Mouse (Mus musculus) cerebellum, postnatal 36 days (tissue): ENCODE data around the gene Itgb3.

Source experiments
- DNase-seq, 2 experiments: peaks; one replicate each; pipeline ENCODE4 v3.0.0; 2021 to 2022; ENCODE audit warnings: mixed read lengths in 2 of 2

Itgb3 gene

DNA sequence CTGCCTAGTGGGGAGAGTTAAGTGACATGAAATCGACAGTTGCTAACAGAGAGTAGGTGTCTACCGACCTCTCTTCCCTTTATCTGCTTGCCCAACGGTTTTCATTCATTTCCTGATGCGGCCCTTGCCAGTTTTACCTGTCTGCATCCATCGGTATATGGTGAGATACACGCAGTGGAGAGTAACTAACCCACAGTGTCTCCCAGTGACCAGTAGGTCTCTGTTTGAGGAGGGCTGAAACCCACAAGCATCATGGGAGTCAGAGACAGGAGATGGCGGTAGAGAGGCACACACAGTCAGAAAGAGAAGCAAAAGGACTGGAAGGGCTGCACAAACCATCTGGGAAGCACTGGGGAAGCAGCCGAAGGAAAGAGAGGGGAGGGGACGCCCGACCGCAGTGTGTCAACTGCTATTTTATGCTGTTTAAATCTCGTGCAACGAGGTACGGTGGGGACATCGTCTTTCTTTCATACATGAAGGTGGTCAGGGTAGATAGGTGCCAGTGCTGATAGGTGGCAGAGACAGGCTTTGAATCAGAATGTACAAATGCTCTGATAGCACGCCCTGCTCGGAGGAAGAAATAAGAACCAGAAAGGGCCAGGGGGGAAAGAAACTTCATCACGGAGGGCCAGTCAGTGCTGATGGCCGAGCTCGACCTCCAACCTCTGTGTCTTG, 53.9 kb downstream of the Itgb3 start:
- DNase-seq = no peak

DNA sequence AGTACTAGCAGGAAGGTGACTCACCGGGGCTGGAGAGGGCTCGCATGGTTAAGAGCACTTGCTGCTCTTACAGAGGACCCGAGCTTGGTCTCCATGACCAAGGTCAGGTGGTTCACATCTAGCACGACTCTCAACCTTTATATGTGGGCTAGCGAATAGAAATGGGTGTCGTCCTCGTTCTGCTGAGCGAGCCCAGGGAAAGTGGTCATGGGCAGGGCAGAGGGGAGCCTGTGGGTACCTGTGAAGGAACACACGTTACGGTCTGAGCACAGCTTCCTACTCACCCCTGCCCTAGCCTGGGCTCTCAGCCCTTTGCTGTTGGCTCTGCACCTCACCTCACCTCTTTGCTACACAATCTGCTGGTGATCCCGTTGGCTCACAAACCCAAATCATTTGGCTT, 54.8 kb downstream of the Itgb3 start:
- DNase-seq = no peak

DNA sequence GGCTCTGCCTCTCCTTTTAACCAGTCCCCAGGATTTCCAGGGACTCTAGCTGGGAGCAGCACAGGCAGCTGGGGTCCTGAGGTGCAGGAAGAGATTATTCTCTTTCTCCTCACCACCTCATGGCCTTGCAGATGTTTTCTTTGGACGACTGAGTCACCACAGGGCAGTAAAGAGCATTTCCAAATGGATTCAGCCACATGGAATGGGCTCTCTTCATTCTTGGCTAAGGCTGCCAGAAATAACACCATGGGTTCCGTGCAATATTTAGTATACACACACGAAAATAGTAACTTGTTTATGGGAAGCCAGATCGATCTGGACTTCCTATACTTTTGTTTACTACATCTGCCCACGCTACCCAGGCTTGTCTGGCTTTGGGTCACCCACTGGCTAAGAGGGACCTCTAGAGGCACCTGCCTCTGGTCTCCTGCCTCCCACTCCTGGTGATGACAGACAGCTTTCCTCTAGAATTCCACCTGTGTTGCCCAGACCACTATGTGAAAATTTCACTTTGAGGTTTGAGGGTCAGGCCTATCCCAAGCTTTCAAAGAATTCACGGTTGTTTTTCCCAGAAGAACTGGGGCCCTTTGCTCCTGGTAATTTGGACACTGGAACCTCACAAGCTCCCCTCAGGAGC, 55.6 kb downstream of the Itgb3 start:
- no peak for DNase-seq

DNA sequence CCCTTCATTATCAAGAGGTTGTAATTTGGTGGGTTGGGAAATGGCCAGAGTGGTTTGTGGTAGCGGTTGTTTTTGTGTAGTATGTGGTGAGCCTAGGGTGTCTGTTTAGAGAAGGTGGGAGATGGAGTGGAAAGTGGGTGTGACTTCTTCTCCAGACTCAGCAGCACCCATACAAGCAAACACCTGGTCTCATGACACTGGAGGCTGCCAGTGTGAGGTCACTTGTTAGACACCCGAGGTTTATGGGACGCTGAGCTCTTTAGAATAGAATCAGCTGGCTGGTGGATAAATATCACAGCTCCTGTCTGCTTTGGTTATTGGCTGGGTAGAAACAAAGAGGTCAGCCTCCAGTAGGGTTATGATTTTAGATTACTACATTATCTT, 56.1 kb downstream of the Itgb3 start:
- no peak for DNase-seq

DNA sequence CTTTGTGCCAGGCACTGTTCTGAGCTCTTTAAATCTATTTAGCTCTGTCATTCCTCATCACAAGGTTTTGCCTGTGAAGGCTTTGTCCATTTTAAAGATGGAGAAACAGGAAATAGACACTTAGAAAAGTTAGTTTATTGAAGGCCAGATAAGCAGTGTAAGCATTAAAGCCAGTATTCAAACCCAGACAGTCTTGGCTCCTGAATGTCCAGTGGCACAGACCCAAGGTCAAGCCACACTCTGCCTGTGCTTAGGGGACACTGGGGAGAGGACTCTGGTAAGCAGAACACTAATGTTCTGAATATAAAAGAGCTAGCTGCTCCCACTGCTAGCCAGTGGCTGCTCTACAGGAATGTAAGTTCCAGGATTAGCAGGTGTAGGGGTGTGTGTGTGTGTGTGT, 56.6 kb downstream of the Itgb3 start:
- no peak for DNase-seq

DNA sequence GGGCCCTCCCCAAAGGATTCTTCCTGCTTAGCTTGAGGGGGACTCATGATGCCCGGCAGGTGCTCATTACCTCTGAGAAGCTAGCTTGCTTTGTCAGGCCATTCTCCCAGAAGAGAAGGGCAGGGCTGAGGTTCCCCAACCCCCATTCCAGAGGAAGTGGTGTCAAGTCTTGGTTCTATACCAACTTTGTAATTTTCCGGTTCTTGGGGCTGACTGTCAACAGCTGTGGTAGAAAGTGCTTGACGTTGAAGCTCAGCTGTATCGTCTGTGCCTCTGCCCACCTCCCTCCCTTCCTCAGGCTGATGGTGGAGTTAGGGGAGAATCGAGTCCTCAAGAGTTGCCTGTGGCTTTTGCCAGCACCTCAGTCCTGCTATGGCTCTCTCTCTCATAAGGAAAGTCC, 59.6 kb downstream of the Itgb3 start:
- DNase-seq = no peak

DNA sequence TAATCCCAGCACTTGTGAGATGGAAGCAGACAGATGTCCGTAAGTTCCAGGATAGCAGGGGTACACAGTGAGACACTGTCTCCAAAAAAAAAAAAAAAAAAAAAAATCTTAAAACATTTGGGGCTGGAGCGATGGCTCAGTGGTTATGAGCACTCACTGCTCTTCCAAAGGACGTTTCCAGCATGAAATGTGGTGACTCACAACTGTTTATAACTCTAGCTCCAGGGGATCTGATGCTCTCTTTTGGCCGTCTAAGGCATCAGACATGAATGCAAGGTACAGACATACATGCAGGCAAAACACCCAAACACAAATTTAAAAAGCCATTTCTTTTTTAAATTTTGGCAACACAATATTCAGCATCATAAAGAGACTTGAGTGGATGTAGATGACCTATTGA, 65.6 kb downstream of the Itgb3 start:
- DNase-seq = no peak

DNA sequence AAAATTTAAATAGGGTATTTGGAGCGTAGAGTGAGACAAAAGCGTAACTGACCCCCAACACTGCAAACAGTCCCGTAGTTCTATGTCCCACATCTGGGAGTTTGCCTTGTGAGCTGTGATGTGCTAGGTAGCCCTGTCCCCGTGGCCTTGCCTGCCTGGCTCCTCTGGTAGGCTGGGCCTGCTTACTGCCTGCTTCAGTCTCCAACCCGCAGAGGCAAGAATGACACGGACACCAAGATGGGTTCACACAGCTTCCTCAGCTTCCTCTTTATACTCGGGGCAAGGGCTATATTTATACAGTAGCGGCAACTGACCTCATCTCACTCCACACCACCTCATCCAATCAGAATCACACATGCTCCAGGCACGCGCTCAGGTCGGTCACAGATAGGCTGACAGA, 67.0 kb downstream of the Itgb3 start:
- DNase-seq = no peak

DNA sequence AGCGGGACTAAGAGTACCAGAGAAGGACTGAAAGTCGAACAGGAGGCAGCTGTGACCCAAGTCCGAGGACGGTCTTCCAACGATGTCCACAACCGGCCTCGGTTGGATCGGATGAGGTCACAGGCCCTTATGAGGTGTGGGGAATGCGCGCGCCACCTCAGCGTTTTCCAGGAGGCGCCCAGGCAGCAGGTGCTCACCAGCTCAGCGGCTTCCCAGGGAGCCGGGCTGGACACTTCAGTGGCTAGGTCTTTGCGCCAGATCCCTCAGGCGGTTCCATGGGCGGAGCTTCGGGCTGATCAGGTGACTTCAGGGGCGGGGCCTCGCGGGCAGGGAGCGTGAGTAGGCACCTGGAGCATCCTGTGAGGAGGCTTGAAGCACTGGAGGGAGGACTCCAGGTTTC, 77.7 kb downstream of the Itgb3 start, which contains the start of gene Gm11639:
Gene Gm11639, plus strand, starts transcription at position 160 of the 400 bp plus-strand sequence.
- DNase-seq = peak in 1 of 2 experiments; percentile 13

DNA sequence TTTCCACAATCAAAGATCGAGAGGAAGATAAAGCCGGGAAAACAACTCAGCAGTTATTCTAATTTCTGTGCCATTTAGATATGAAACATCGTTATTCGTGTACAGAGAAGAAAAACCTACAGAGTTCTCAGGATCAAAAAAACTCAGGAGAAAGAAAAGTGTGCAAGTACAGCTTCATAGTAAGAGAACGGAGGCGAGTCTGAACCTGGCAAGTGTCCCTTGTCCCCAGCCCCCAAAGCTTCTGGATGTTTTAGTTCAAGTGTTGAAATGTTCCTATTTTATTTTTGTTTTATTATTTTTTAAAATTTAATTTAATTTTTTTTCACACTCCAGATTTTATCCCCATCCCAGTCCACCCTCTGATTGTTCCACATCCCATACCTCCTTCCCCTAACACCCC, 85.4 kb downstream of the Itgb3 start:
- DNase-seq = no peak

DNA sequence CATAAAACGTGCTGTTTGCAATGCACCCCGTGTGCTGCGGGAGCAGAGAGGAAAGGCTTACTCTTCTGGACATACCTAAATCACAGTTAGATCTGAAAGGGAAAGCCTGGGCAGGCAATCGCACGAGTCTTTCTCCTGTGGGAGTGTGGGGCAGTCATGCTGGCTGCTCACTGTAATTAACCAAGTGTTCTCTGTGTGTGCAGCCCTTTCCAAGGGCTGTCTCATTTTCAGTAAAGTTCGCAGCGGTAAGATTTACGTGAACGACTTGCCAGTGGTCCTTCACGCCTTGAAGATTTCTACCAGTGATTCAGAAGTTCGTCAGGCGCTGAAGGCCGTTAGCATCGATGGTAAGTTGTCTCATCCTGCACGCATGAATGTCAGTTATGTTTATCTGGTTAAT, 96.3 kb downstream of the Itgb3 start:
- no peak for DNase-seq

DNA sequence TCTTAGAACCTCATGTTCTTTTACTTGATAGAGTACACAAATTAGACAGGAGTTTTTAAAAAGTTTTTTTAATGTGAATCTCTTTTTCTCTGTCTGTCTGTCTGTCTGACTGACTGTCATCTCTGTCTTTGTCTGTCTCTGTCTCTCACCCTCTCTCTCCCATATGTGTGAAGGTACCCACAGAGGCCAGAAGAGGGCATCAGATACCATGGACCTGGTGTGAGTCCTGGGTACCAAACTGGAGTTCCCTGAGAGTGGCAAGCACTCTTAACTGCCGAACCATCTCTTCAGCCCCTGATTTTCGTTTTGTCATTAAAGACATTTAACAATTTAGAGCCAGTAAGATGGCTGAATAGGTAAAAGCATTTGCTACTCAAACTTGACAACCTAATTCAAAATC, 99.3 kb downstream of the Itgb3 start:
- DNase-seq = no peak
